Mouse (Mus musculus) liver, adult 2 months (tissue): ENCODE results near the gene Hdac4.

Experiments
- CTCF ChIP-seq: fragments of 200-500 bp; IDR thresholded peaks from 2 replicates; pipeline ENCODE4 v1.5.1; 2011; ENCODE audit warnings: low read depth, low read length, control low read depth
- POLR2A ChIP-seq: fragments of 200-500 bp; IDR thresholded peaks from 2 replicates; pipeline ENCODE4 v1.6.1; 2011; ENCODE audit warnings: low read length, control low read depth; ENCODE audit not compliant: insufficient read depth; ENCODE audit errors: extremely low read depth

DNA sequence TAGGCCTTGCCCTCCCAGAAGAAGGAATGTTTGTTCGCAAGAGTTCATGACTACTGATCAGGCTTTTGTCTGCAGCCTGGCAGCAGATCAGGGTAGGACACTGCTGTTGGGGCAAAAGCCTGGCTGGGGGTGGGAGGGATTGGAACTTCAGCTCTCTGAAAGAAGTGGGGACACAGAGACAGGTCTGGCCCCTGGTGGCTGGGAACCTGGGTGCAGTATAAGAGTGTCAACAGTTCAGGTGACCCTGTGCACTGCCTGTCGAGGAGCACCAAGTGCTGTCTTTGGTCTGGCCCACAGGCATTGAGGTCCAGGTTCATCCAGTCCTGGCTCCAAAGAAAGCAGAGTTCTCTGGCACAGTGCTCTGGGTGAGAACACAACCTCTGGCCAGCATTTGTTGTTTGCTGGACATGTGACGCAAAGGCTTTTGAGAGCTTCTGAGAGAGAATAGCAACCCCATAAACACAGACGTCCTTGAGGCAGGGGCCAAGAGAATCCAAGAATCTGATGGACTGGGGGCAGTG, 95.1 kb downstream of the Hdac4 start:
- TF ChIP-seq CTCF, result peak; percentile 51
- no peak for TF ChIP-seq POLR2A
